Mouse (Mus musculus) megakaryocyte, embryonic 14.5 days (primary cell): Measurements from ENCODE around the gene Pacrg.

ENCODE experiments used
- FLI1 ChIP-seq: IDR thresholded peaks from 2 replicates; pipeline ENCODE4 v1.6.1; 2012; ENCODE audit warnings: low read length, inconsistent platforms, mixed read lengths
- GATA1 ChIP-seq: IDR thresholded peaks from 3 replicates; pipeline ENCODE4 v1.6.1; 2012; ENCODE audit warnings: mixed read lengths, low read length, inconsistent platforms, borderline replicate concordance

DNA sequence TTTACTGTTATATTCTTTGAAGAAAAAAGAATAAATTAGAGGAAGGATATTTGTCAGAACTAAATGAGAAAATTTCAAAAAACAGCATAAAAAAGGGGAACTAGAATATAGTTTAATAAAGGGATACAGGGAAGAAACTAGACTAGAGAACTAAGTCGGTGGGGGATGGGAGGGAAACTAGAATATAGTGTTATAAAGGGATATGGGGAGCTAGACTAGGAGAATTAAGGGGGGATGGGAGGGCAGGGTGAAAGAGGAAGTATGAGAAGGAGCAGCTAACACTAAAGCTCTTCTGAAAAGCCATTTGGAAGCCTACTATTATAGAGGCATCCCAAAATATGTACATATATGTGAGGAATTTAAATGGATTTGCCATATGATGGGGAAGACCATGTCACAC lies 75.8 kb downstream of the Pacrg start:
- TF ChIP-seq FLI1 (no peak), GATA1 (no peak)
